8 mouse cellular contexts compared by ENCODE assay signal in the genomic region with DNA sequence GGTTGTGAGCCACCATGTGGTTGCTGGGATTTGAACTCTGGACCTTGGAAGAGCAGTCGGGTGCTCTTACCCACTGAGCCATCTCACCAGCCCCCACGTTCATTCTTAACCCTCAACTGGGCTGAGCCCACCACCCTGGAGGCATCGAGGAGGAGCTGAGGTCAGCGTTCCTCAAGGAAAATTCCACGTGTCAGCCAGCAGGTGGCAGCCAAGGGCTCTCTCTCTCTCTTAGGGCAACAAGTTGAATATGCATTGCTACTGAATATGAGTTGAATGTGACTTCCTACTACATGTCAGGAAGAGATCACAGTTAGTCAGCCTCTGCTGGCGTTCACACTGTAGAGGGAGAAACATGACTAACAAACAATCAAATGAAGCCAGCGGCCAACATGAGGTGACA. TPM values are rescaled to one million over a fixed set of nuclear protein-coding genes. Genes with fewer than 3 reads are reported as not detected.
DNase-seq lines count a peak whose midpoint lies in the region; ATAC-seq and TF ChIP-seq lines count a peak whose summit lies in the region.

No protein-coding gene starts in this region.

- H3K4me2 ChIP-seq in intestine, embryonic 14.5 days (ENCODE audit: low read length) = no peak overlapping the region
- H3K4me2 ChIP-seq in intestine, embryonic 15.5 days (replicated peaks) = no peak overlapping the region

- peak; percentile 75 for DNase-seq in intestine, embryonic 14.5 days (ENCODE audit: low spot score)
- peak; percentile 71 for DNase-seq in 3T3-L1 (ENCODE audit: low read depth, low spot score)
- peak; percentile 62 for DNase-seq in cerebellum, adult 9-10 months
- DNase-seq in kidney, postnatal 14 days = peak; percentile 52
- no peak for DNase-seq in frontal cortex, postnatal 14 days (ENCODE audit: low spot score in 2 of 2)

- no peaks in the 10 kb centered on the region for H3K4me1 ChIP-seq in intestine, embryonic 14.5 days (replicated peaks; ENCODE audit: control insufficient read depth, insufficient read depth, low read length)
- H3K4me1 ChIP-seq in intestine, embryonic 15.5 days (replicated peaks) = peaks cover 15% of the 10 kb centered on the region
- H3K4me1 ChIP-seq in E14TG2a.4 (replicated peaks; ENCODE audit: low read depth, low read length) = peaks cover 56% of the 10 kb centered on the region
- H3K4me1 ChIP-seq in olfactory bulb, adult 2 months (ENCODE audit: control insufficient read depth, insufficient read depth, low read length) = peaks cover 30% of the 10 kb centered on the region

- no peak for ATAC-seq in intestine, embryonic 14.5 days (replicated peaks; ENCODE audit: low FRiP score, low TSS enrichment, low read depth)
- ATAC-seq in intestine, embryonic 15.5 days = no peak

- H3K4me3 ChIP-seq in intestine, embryonic 14.5 days (ENCODE audit: low read depth, low read length) = no peak overlapping the region
- no peak overlapping the region for H3K4me3 ChIP-seq in intestine, embryonic 15.5 days (replicated peaks)
- no peak overlapping the region for H3K4me3 ChIP-seq in E14TG2a.4 (replicated peaks; ENCODE audit: low read length)
- no peak overlapping the region for H3K4me3 ChIP-seq in olfactory bulb, adult 2 months (ENCODE audit: insufficient read depth, low read depth, low read length)

- WGBS in intestine, embryonic 14.5 days = 26% methylated on average over 7 of the region's 7 CpGs
- 25% methylated on average over 7 of the region's 7 CpGs for WGBS in intestine, embryonic 15.5 days
- 21% methylated on average over 7 of the region's 7 CpGs for WGBS in olfactory bulb, adult 2 months

- H3K36me3 ChIP-seq in intestine, embryonic 14.5 days (ENCODE audit: control insufficient read depth, insufficient read depth, low read length) = no peaks in the 10 kb centered on the region
- H3K36me3 ChIP-seq in intestine, embryonic 15.5 days = no peaks in the 10 kb centered on the region
- no peaks in the 10 kb centered on the region for H3K36me3 ChIP-seq in E14TG2a.4 (ENCODE audit: insufficient read depth, low read length)

- TF ChIP-seq POLR2A in olfactory bulb, adult 2 months (IDR thresholded peaks at IDR 0.05; ENCODE audit: insufficient read depth, low read depth, low read length) = no peak

- no peaks in the 10 kb centered on the region for H3K9me3 ChIP-seq in intestine, embryonic 14.5 days (ENCODE audit: control insufficient read depth, low read length)
- H3K9me3 ChIP-seq in intestine, embryonic 15.5 days = no peaks in the 10 kb centered on the region
- H3K9me3 ChIP-seq in E14TG2a.4 (ENCODE audit: low read length) = no peaks in the 10 kb centered on the region

- H3K27me3 ChIP-seq in intestine, embryonic 14.5 days (replicated peaks; ENCODE audit: control insufficient read depth, insufficient read depth, low read length) = peaks cover 80% of the 10 kb centered on the region
- H3K27me3 ChIP-seq in intestine, embryonic 15.5 days (replicated peaks) = peaks cover 76% of the 10 kb centered on the region
- peaks cover 49% of the 10 kb centered on the region for H3K27me3 ChIP-seq in E14TG2a.4 (ENCODE audit: insufficient read depth, low read length)

- no peak overlapping the region for H3K27ac ChIP-seq in intestine, embryonic 14.5 days (ENCODE audit: low read depth)
- H3K27ac ChIP-seq in intestine, embryonic 15.5 days = no peak overlapping the region
- H3K27ac ChIP-seq in olfactory bulb, adult 2 months (ENCODE audit: insufficient read depth, low read depth, low read length) = no peak overlapping the region

- TF ChIP-seq CTCF in E14TG2a.4 (conservative IDR thresholded peaks at IDR 0.05; ENCODE audit: low read length) = peak; percentile 62
- peak; percentile 66 for TF ChIP-seq CTCF in olfactory bulb, adult 2 months (IDR thresholded peaks at IDR 0.05; ENCODE audit: insufficient read depth, low read depth, low read length)

- H3K9ac ChIP-seq in intestine, embryonic 14.5 days (ENCODE audit: low read length) = no peak overlapping the region
- no peak overlapping the region for H3K9ac ChIP-seq in intestine, embryonic 15.5 days

RNA-seq across cellular contexts. Expression of gene Fbxo2, which starts 7.9 kb away (rescaled TPM):
- polyA plus RNA-seq in intestine, embryonic 14.5 days (2014; fragmentation: Nextera tagmentation; extraction: Ambion mirVana) = 0.50 and 0.65 TPM in 2 replicates
- polyA plus RNA-seq in intestine, embryonic 15.5 days (2015; fragmentation: Nextera tagmentation; extraction: Ambion mirVana) = 0.51 and 0.58 TPM in 2 replicates
- not detected in 2 replicates for polyA plus RNA-seq in olfactory bulb, adult 2 months (2012; ENCODE audit: insufficient read depth, insufficient read length, low replicate concordance, missing spikeins)

RNA-seq across cellular contexts. Expression of gene Fbxo44, which starts 8.0 kb away (rescaled TPM):
- 13.3 and 14.2 TPM in 2 replicates for polyA plus RNA-seq in intestine, embryonic 14.5 days (2014; fragmentation: Nextera tagmentation; extraction: Ambion mirVana)
- 6.8 and 7.2 TPM in 2 replicates for polyA plus RNA-seq in intestine, embryonic 15.5 days (2015; fragmentation: Nextera tagmentation; extraction: Ambion mirVana)
- polyA plus RNA-seq in olfactory bulb, adult 2 months (2012; ENCODE audit: insufficient read depth, insufficient read length, low replicate concordance, missing spikeins) = not detected in 2 replicates

RNA-seq across cellular contexts. Expression of gene Fbxo6, which starts 16.3 kb away (rescaled TPM):
- polyA plus RNA-seq in intestine, embryonic 14.5 days (2014; fragmentation: Nextera tagmentation; extraction: Ambion mirVana) = 12.6 and 13.2 TPM in 2 replicates
- 16.0 and 17.9 TPM in 2 replicates for polyA plus RNA-seq in intestine, embryonic 15.5 days (2015; fragmentation: Nextera tagmentation; extraction: Ambion mirVana)
- polyA plus RNA-seq in olfactory bulb, adult 2 months (2012; ENCODE audit: insufficient read depth, insufficient read length, low replicate concordance, missing spikeins) = not detected in 2 replicates

RNA-seq across cellular contexts. Expression of gene Draxin, which starts 37.8 kb away (rescaled TPM):
- 0.19 and 0.34 TPM in 2 replicates for polyA plus RNA-seq in intestine, embryonic 14.5 days (2014; fragmentation: Nextera tagmentation; extraction: Ambion mirVana)
- polyA plus RNA-seq in intestine, embryonic 15.5 days (2015; fragmentation: Nextera tagmentation; extraction: Ambion mirVana) = 0.15 and 0.24 TPM in 2 replicates
- polyA plus RNA-seq in olfactory bulb, adult 2 months (2012; ENCODE audit: insufficient read depth, insufficient read length, low replicate concordance, missing spikeins) = not detected in 2 replicates

RNA-seq across cellular contexts. Expression of gene Mad2l2, which starts 38.1 kb away (rescaled TPM):
- 47.5 and 48.1 TPM in 2 replicates for polyA plus RNA-seq in intestine, embryonic 14.5 days (2014; fragmentation: Nextera tagmentation; extraction: Ambion mirVana)
- 32.9 and 33.9 TPM in 2 replicates for polyA plus RNA-seq in intestine, embryonic 15.5 days (2015; fragmentation: Nextera tagmentation; extraction: Ambion mirVana)
- not detected in 2 replicates for polyA plus RNA-seq in olfactory bulb, adult 2 months (2012; ENCODE audit: insufficient read depth, insufficient read length, low replicate concordance, missing spikeins)

Comparison
In these comparisons a context has a peak if more than half of its experiments do, and no peak if none do; other contexts are left out.
1. DNase-seq: peak in intestine, embryonic 14.5 days (single experiment), 3T3-L1 (single experiment), cerebellum, adult 9-10 months (single experiment) and kidney, postnatal 14 days (single experiment); none in frontal cortex, postnatal 14 days (0 of 2).
2. RNA of gene Fbxo6, which starts 16.3 kb away (polyA plus RNA-seq): 16.0 to 17.9 TPM in intestine, embryonic 15.5 days and 12.6 to 13.2 TPM in intestine, embryonic 14.5 days; not detected in olfactory bulb, adult 2 months; every median in the first group is over 10 times any median in the second.